ENCODE assay signal across 22 mouse cellular contexts in genomic region chr6:93901408-93901807, GRCm38 (mm10).
DNase-seq lines count a peak whose midpoint lies in the region; ATAC-seq and TF ChIP-seq lines count a peak whose summit lies in the region.
"Had no signal": no experiment of that assay in that cellular context is flagged by ENCODE, and none has a peak within 500 bp of the region (broad histone marks: within the 10 kb centered on the region; RNA-seq: fewer than 3 reads in every experiment).

No protein-coding gene starts in this region.

- no peak overlapping the region for H3K4me2 ChIP-seq in heart, embryonic 11.5 days
- no peak overlapping the region for H3K4me2 ChIP-seq in liver, embryonic 11.5 days
- no peak overlapping the region for H3K4me2 ChIP-seq in liver, embryonic 16.5 days (ENCODE audit: low read depth, low read length)
- no peak overlapping the region for H3K4me2 ChIP-seq in liver, postnatal 0 days (ENCODE audit: low read depth, low read length)
- no peak overlapping the region for H3K4me2 ChIP-seq in liver, embryonic 12.5 days

- no peak overlapping the region for H3K9ac ChIP-seq in heart, embryonic 11.5 days (ENCODE audit: low read depth, low read length)
- H3K9ac ChIP-seq in liver, adult 2 months (ENCODE audit: low read depth, low read length): no peak overlapping the region
- no peak overlapping the region for H3K9ac ChIP-seq in liver, embryonic 11.5 days (ENCODE audit: low read depth, low read length)
- H3K9ac ChIP-seq in liver, embryonic 16.5 days (ENCODE audit: low read depth, low read length): no peak overlapping the region
- H3K9ac ChIP-seq in liver, postnatal 0 days (replicated peaks): no peak overlapping the region
- no peak overlapping the region for H3K9ac ChIP-seq in liver, embryonic 12.5 days

- 0 out of 2 replicates have a peak, but pooled peaks cover 7% of the 10 kb centered on the region for H3K79me2 ChIP-seq in liver, adult 2 months (ENCODE audit: control insufficient read depth, insufficient read depth, low read length)

- H3K36me3 ChIP-seq in heart, embryonic 11.5 days (ENCODE audit: control insufficient read depth, insufficient read depth, low read length): no peaks in the 10 kb centered on the region
- H3K36me3 ChIP-seq in liver, adult 2 months (ENCODE audit: control insufficient read depth, insufficient read depth, low read length): no peaks in the 10 kb centered on the region
- H3K36me3 ChIP-seq in liver, embryonic 11.5 days (ENCODE audit: control insufficient read depth, insufficient read depth, low read length): no peaks in the 10 kb centered on the region
- no peaks in the 10 kb centered on the region for H3K36me3 ChIP-seq in liver, embryonic 16.5 days (ENCODE audit: control insufficient read depth, insufficient read depth)
- H3K36me3 ChIP-seq in liver, postnatal 0 days (replicated peaks; ENCODE audit: insufficient read depth, low read length): no peaks in the 10 kb centered on the region
- no peaks in the 10 kb centered on the region for H3K36me3 ChIP-seq in liver, embryonic 12.5 days
- H3K36me3 ChIP-seq: G1E had no signal

- no peak for ATAC-seq in heart, embryonic 11.5 days (replicated peaks; ENCODE audit: insufficient number of reproducible peaks, low FRiP score, low TSS enrichment)
- no peak for ATAC-seq in liver, embryonic 11.5 days (replicated peaks; ENCODE audit: low FRiP score)
- peak; percentile 59 for ATAC-seq in liver, embryonic 16.5 days (ENCODE audit: low read depth)
- 0 out of 2 replicates have a peak, but pooled peaks have one; percentile 40 for ATAC-seq in liver, postnatal 0 days
- no peak for ATAC-seq in liver, embryonic 12.5 days
- ATAC-seq: activated CD4-positive, CD25-positive, alpha-beta regulatory T cell, adult 4 months; CD4-positive, CD25-positive, alpha-beta regulatory T cell, adult 4 months; Patski had no signal

- H3K27me3 ChIP-seq in heart, embryonic 11.5 days (ENCODE audit: control insufficient read depth, insufficient read depth, low read length): no peaks in the 10 kb centered on the region
- H3K27me3 ChIP-seq in liver, adult 2 months (ENCODE audit: control insufficient read depth, insufficient read depth, low read length): no peaks in the 10 kb centered on the region
- no peaks in the 10 kb centered on the region for H3K27me3 ChIP-seq in liver, embryonic 11.5 days (replicated peaks; ENCODE audit: control insufficient read depth, insufficient read depth, low read length)
- H3K27me3 ChIP-seq in liver, embryonic 16.5 days (ENCODE audit: control insufficient read depth, insufficient read depth, low read depth, low read length): no peaks in the 10 kb centered on the region
- H3K27me3 ChIP-seq in liver, postnatal 0 days (ENCODE audit: insufficient read depth, low read length): no peaks in the 10 kb centered on the region
- no peaks in the 10 kb centered on the region for H3K27me3 ChIP-seq in liver, embryonic 12.5 days (replicated peaks)
- H3K27me3 ChIP-seq: CH12.LX, Patski had no signal

- no peak overlapping the region for H3K27ac ChIP-seq in heart, embryonic 11.5 days (ENCODE audit: low read depth, low read length)
- H3K27ac ChIP-seq in liver, adult 2 months (replicated peaks; ENCODE audit: insufficient read depth, low read depth, low read length): 0 out of 2 replicates have a peak overlapping the region, but pooled peaks have one; percentile 19
- no peak overlapping the region for H3K27ac ChIP-seq in liver, embryonic 11.5 days (ENCODE audit: low read depth, low read length)
- H3K27ac ChIP-seq in liver, embryonic 16.5 days (ENCODE audit: low read length): no peak overlapping the region
- no peak overlapping the region for H3K27ac ChIP-seq in liver, postnatal 0 days (ENCODE audit: low read depth)
- H3K27ac ChIP-seq in liver, embryonic 12.5 days: no peak overlapping the region

- TF ChIP-seq EP300 in liver, postnatal 0 days (IDR thresholded peaks at IDR 0.05; ENCODE audit: low read depth): no peak

- no peaks in the 10 kb centered on the region for H3K9me3 ChIP-seq in heart, embryonic 11.5 days (replicated peaks; ENCODE audit: control insufficient read depth, low read length)
- no peaks in the 10 kb centered on the region for H3K9me3 ChIP-seq in liver, embryonic 11.5 days (ENCODE audit: control insufficient read depth, low read length)
- no peaks in the 10 kb centered on the region for H3K9me3 ChIP-seq in liver, embryonic 16.5 days (replicated peaks; ENCODE audit: control insufficient read depth, low read length)
- no peaks in the 10 kb centered on the region for H3K9me3 ChIP-seq in liver, postnatal 0 days (ENCODE audit: low read length)
- no peaks in the 10 kb centered on the region for H3K9me3 ChIP-seq in liver, embryonic 12.5 days (replicated peaks)

- H3K4me3 ChIP-seq in heart, embryonic 11.5 days (ENCODE audit: low read depth, low read length): no peak overlapping the region
- H3K4me3 ChIP-seq in liver, adult 2 months (ENCODE audit: insufficient read depth, low read depth, low read length): no peak overlapping the region
- H3K4me3 ChIP-seq in liver, embryonic 11.5 days (ENCODE audit: low read depth, low read length): no peak overlapping the region
- H3K4me3 ChIP-seq in liver, embryonic 16.5 days (ENCODE audit: low read depth, low read length): no peak overlapping the region
- no peak overlapping the region for H3K4me3 ChIP-seq in liver, postnatal 0 days (ENCODE audit: low read depth, low read length)
- no peak overlapping the region for H3K4me3 ChIP-seq in liver, embryonic 12.5 days

- TF ChIP-seq POLR2A in liver, adult 2 months (IDR thresholded peaks at IDR 0.05; ENCODE audit: extremely low read depth, insufficient read depth, low read length): no peak

- TF ChIP-seq CTCF in liver, adult 2 months (IDR thresholded peaks at IDR 0.05; ENCODE audit: low read depth, low read length): no peak
- no peak for TF ChIP-seq CTCF in liver, postnatal 0 days (IDR thresholded peaks at IDR 0.05; ENCODE audit: low read depth)

- no peaks in the 10 kb centered on the region for H3K4me1 ChIP-seq in heart, embryonic 11.5 days (ENCODE audit: control insufficient read depth, insufficient read depth, low read length)
- peaks cover 6% of the 10 kb centered on the region; the same call in 1 of the 2 replicates for H3K4me1 ChIP-seq in liver, adult 2 months (ENCODE audit: control insufficient read depth, insufficient read depth, low read length)
- no peaks in the 10 kb centered on the region for H3K4me1 ChIP-seq in liver, embryonic 11.5 days (replicated peaks; ENCODE audit: control insufficient read depth, insufficient read depth, low read length)
- no peaks in the 10 kb centered on the region for H3K4me1 ChIP-seq in liver, embryonic 16.5 days (ENCODE audit: control insufficient read depth, low read depth, low read length)
- H3K4me1 ChIP-seq in liver, postnatal 0 days (ENCODE audit: insufficient read depth): no peaks in the 10 kb centered on the region
- H3K4me1 ChIP-seq in liver, embryonic 12.5 days: no peaks in the 10 kb centered on the region

- DNase-seq in heart, adult 11 months: peak; percentile 17
- DNase-seq in liver, adult 2 months (ENCODE audit: extremely low read depth, low read depth, low spot score): peak; percentile 95
- no peak for DNase-seq in liver, embryonic 11.5 days (ENCODE audit: low spot score)
- DNase-seq in liver: no peak
- no peak for DNase-seq in liver, postnatal 0 days
- DNase-seq: adrenal gland, adult 2 months; adrenal gland, adult 8-10 months; adrenal gland, postnatal 10 days; adrenal gland, postnatal 14 days; adrenal gland, postnatal 25 days; adrenal gland, postnatal 36 days; B cell, adult 2 months; cerebellum, adult 11 months; cerebellum, adult 11-12 months had no signal

- 86% methylated on average over 2 of the region's 2 CpGs for WGBS in heart, embryonic 11.5 days (ENCODE audit: insufficient replicate concordance)
- WGBS in liver, adult 2 months: 23% methylated on average over 2 of the region's 2 CpGs
- 82% methylated on average over 2 of the region's 2 CpGs for WGBS in liver, embryonic 11.5 days
- WGBS in liver, embryonic 16.5 days (ENCODE audit: insufficient replicate concordance): 52% methylated on average over 2 of the region's 2 CpGs
- 69% methylated on average over 2 of the region's 2 CpGs for WGBS in liver, postnatal 0 days (ENCODE audit: insufficient replicate concordance)
- 69% methylated on average over 2 of the region's 2 CpGs for whole genome bisulfite sequencing in liver, embryonic 12.5 days (ENCODE audit: insufficient replicate concordance)

Comparison
In these comparisons a context has a peak if more than half of its experiments do, and no peak if none do; other contexts are left out.
1. DNase-seq: peak in heart, adult 11 months (single experiment) and liver, adult 2 months (single experiment); none in liver, embryonic 11.5 days (single experiment), liver (single experiment) and liver, postnatal 0 days (single experiment).
2. ATAC-seq: peak in liver, embryonic 16.5 days (single experiment) and liver, postnatal 0 days (single experiment); none in heart, embryonic 11.5 days (single experiment), liver, embryonic 11.5 days (single experiment) and liver, embryonic 12.5 days (single experiment).